Mouse (Mus musculus) right cerebral cortex, postnatal 4 days (tissue): ENCODE results near the gene Phlda3.

Experiments used
- DNase-seq: peaks from one replicate; pipeline ENCODE4 v3.0.0-alpha.2; 2022

Phlda3 gene

DNA sequence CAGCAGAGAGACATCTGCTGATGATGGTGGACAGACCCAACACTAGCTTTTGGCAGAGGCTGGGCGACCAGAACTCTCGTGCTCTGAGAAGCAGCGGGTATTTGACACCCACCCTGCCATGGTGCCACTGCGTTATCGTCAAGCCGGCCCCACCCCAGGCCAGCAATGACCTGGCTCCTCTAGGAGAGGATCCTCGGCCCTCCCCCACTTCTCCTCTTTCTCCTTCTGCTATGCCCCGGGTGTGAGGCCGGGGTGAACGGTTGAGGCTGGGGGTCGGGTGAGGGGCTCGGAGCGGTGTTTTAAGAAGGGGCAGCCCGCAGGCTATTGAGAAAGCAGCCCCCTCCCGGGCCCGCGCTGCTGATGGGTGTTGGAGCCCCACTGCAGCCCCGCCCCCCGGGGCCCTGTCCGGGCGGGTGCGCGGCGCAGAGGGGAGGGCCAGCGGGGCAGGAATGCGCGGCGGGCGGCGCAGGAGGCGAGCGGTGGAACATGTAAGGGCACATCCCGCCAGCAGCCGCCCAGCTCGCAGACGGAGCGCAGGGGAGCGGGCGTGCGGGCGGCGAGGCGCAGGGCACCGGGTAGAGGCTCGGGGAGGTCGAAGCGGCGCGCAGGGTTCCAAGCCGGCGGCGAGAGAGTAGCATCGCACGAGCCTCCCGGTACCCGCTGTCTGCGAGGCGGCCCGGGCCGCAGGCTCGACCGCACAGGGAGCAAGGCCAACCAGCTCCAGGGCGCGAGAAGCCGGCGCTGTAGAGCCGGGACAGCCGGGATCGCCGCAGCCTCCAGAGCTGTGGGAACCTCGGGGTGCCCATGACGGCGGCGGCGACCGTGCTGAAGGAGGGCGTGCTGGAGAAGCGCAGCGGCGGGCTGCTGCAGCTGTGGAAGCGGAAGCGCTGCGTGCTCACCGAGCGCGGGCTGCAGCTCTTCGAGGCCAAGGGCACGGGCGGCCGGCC, at the start of gene Phlda3:
TSS of gene Phlda3 (plus strand) at position 475 of the 947 bp plus-strand sequence.
- DNase-seq: peak; percentile 68

DNA sequence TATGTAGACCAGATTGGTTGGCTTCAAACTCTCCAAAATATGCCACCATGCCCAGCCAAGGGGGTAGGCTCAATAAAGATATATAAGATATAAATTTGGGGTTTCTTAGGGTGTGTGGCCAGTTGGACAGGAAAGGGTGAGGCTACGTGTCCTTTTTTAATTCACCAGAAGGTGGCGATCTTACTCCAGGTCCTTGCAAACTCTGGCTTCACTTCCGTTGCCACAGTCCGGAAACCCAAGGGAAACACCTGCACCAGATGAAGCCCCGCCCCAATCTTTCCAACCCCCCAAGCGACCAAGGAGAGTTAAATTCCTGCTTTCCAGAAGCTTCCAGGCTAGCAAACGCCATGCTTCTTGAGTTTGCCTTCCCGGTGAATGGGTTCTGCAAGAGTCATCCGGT, 46.4 kb upstream of the Phlda3 start:
- DNase-seq: peak; percentile 43

DNA sequence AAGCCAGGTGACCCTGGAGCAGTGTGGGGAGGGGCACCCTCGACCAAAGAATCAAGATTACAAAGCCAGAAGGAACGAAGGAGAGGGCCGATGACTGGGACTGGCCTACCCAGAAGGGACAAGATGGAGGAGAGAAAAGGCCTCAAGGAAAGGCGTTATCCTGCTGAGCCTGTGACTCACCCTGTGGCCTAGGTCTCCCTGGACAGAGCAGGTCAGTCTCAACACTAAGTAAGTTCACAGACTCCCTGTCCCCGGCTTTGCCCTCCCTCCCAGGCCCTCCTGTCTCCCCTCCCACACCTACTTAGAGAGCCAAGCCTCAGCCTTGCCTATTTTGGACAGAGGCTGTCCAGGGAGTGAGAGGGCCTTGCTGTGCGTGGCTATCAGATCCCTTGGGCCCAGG, 45.9 kb upstream of the Phlda3 start, which contains the start of gene Csrp1:
TSS of gene Csrp1 (plus strand) at position 79 of the 400 bp plus-strand sequence.
- DNase-seq: no peak

DNA sequence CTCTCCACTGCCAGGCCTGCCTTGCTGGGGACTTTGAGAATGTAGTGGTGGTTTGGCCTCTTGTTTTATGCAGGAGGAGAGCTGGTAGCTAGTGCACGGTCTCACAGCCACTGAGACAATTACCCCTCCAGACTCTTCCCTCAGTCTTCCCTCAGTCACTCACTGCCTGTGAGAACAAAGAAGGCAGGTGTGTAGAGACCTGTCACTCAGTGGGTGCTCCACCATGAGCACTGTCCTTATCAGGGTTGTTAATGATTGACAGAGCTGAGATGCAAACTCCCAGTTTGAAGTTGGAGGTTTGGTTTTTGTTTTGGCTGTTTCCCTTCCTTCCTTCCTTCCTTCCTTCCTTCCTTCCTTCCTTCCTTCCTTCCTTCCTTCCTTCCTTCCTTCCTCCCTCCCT, 42.9 kb upstream of the Phlda3 start:
- no peak for DNase-seq

- DNase-seq: no peak
Observed at GRCm38 (mm10) chr1:135724134-135724533, 41.8 kb upstream of the Phlda3 start.

DNA sequence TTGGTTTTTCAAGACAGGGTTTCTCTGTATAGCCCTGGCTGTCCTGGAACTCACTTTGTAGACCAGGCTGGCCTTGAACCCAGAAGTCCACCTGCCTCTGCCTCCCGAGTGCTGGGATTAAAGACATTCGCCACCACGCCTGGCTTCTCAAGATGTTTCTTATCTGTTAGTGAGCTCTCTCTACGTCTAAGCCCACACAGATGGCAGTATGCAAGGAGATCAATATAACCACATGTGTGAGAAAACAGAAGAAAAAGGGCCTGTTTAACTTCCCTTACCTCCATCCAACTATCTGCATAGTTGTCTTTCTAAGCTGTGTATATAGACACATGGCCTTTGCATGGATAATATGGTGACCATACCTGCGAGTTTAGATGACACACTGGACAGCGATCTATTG, 40.6 kb upstream of the Phlda3 start:
- no peak for DNase-seq

DNA sequence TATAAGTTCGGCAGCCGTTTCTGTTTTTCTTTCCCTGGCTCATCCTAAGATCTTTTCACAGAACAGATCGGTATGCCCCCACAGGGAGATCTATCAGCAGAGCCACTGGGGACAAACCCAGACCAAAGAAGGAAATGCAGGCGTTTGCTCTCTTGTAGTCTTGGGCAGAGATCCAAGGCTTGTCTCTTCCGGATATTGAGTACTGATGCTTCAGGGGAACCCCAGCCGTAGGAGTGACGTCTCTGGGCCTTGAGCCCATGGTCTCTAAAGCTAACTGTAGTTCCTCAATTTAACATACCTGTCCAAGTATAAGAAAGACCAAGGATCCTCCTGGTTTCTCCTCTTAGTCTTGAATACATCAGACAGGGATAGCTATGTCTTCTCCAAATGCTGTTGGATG, 40.0 kb upstream of the Phlda3 start:
- DNase-seq: no peak

DNA sequence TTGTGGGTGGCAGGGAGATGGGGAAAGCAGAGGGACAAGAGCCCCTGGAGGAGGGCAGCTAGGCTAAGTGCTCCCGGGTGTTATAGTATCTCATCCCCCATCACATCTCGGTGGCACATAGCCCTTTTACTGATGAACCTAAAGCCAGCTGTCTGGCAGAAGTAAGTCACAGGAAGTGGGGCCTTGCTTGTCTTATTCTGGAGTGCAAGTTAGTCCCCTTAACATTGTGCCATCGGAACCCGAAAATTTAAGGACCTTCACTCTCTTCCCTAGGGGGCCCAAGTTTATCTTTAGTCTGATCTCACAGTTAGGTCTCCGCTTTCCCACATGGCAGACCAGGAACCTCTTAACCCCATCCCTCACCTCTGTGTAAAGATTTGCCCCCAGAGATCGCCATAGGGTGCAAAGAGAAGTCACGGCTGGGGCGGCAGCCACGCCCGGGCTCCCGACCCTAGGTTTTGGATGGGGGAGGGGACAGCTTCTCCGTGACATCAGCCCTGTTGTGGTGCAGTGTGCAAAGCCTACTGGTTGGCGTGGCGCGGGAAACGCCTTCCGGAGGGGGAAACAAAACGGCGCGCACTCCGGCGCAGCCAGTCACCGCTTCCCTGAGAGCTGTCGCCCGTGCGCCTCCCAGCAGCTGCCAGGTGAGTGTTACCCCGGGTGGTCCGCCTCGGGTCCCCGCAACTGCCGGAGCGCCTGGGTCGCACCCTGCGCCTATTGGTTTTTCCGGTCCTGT, 37.1 kb upstream of the Phlda3 start:
- DNase-seq: peak; percentile 71

- DNase-seq: no peak
Observed at GRCm38 (mm10) chr1:135729367-135729713, 36.6 kb upstream of the Phlda3 start.

DNA sequence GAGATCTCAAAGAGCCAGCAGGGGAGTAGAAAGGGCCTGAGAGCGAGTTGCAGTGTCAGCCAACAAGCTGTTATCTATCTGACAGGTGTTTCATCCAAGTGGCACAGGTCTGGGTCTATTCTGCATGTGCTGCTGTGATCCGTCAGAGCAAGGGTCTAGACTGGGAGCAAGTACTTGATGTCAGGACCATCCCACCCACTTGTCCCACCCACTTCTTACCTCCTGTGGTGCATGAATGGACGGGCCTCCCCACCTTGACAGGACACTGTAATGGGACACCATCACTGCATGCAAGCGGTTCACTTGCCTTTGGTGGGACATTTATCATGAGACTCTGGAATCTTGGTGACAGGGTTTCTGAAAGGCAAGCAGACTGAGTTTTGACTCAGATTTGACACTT, 36.1 kb upstream of the Phlda3 start:
- DNase-seq: no peak

DNA sequence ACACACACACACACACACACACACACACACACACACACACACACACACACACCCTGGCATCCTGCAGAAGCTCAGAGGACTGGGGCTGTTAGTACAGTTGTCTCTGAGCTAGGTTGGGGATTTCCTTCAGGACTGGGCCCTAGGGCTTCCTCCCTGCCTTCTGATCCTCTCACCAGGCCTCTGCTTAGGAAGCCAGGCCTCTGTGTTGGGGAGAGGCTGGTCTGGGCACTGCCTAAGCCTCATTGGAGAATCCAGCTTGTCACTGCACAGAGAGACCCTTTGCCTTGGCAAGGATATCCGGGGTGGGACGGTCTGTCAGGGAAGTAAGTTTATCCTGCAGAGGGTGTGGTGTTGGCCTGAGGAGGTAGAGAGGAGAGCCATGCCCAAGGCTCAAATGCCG, 35.6 kb upstream of the Phlda3 start:
- no peak for DNase-seq

- no peak for DNase-seq
Observed at GRCm38 (mm10) chr1:135731393-135731792, 34.5 kb upstream of the Phlda3 start.

GRCm38 (mm10) chr1:135731897-135732684, 33.8 kb upstream of the Phlda3 start:
- DNase-seq: no peak

DNA sequence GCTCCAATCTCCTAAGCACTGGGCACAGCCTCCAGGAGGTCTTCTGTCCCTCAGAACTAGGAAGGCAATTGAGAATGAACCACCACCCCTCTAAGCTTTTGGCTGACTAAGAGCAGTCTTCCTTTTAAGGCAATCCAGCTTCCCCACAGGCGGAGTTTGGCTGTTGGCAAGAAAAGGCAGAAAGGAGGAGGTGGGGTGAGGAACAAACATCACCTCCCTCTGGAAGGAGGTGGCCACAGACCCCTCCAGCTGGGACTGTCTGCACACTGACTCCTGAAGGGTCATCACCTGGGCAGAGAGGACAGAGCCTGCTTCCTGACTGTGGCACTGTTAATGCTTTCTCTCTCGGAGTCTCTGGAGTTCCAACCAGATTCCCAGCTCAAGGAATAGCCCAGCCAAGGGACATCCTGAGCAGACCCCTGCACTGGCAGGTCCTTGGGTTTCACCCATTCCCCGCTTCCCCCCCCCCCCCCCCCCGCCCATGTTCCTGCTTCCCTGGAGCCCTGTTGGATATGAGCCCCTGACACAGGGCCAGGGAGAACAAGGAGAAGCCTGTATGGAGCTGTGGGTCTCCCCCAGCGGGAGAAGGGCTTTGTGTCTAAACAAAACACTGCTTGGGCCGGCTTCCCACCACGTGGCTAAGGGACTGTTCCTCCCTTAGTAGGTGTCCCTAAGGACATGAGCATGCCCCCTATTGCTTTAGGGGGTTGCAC, 31.5 kb upstream of the Phlda3 start:
- DNase-seq: peak; percentile 57

- DNase-seq: no peak
Observed at GRCm38 (mm10) chr1:135735460-135735859, 30.5 kb upstream of the Phlda3 start.

DNA sequence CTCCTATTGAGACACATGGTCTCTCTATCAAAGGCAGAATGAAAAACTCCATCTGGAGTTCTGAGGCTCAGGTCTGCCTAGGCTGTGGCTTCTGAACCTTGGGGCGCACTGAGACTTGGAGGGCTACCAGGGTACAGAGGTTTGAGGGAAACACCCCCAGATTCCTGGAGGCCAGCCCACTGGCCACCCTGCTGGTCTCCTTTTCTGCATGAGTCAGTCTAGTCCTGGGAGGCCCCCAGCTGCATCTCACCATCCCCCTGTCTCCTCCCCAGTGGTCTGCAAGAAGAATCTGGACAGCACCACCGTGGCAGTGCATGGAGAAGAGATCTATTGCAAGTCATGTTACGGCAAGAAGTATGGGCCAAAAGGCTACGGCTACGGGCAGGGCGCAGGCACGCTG, 20.9 kb upstream of the Phlda3 start:
- DNase-seq: no peak

- DNase-seq: no peak
Observed at GRCm38 (mm10) chr1:135746248-135746647, 19.7 kb upstream of the Phlda3 start.

GRCm38 (mm10) chr1:135752737-135753348, 13.1 kb upstream of the Phlda3 start:
- peak; percentile 94 for DNase-seq

GRCm38 (mm10) chr1:135755287-135755686, 10.6 kb upstream of the Phlda3 start:
- DNase-seq: no peak

DNA sequence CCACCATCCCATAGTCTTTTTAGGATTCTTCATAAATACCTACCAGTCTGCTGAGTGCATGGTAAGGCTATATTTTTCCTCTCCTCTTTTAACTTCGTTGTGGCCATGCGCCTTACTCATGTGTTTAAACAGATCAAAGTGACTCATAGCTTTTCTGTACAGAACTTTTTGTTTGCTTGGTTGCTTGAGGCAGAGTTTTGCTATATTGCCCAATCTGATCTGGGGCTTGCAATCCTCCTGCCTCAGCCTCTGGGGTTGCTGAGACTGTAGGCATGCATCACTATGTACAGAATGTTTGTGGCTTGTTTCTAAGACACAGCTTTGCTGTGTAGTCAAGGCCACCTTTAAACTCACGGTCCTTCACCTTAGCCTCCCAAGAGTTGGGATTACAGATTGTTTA, 10.0 kb upstream of the Phlda3 start:
- DNase-seq: no peak

DNA sequence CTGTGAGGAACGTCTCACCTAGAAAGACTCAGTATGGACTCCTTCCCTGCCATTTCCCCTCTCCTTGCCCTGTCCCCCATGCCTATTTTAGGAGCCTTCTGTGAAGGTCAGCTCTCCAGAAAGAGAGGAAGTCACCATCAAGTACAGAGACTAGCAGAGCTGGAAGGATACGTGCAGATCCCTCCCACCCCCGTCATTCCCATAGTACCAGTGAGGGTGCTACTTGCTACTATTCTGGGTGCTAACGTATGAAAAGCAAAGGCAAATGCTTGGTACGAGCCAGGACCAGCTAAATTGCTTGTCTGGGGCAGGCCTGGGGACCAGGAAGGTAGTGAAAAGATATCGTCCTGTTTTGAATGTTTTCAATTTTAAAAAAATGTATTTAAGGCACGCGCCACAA, 8.6 kb upstream of the Phlda3 start:
- no peak for DNase-seq

DNA sequence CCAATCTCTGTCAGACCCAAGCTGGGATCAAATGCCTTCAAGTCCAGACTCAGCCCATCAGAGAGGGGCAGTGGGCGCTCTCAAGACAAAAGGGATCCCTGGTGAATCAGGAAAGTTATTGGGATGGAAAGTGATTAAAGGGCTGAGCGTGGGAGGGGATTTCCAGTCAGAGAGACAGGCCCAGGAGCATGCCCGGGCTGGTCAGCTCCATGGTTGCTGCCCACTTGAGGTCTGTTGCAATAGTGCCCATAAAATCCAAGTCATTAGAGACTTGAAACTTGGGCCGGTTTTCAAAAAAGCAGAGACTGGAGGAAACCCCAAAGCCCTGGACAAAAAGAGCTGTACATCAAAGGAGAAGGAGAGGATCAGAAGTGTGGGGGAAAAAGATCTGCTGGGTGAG, 6.2 kb upstream of the Phlda3 start:
- no peak for DNase-seq
